Mouse (Mus musculus) kidney, postnatal 14 days (tissue): ENCODE measurements around the gene Skint9.
"Not testable (repeated sequence)": the region's sequence is repeated elsewhere in the genome, so short reads cannot be mapped to it uniquely, and the experiment has no call there.

Experiments
- DNase-seq: peaks from one replicate; pipeline ENCODE4 v3.0.0; 2022; ENCODE audit warnings: mixed read lengths

Skint9 gene

DNA sequence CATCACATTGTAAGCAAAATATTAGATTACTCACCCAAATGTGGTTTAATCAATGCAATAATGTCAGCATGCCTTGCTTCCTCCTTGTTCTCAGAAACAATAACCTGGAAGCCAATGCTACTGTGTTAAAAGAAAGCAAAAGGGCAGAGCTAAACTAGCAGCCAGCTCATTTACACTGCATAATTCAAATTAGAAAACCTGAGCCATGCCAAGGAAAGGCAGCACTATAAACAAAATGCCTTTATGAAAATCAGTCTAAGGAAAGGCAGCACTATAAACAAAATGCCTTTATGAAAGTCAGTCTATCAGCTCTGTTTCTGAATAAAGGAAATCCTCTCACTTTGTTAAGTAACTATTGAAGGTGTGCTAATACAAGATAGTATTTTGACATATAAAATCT is at the start of gene Skint9:
Gene Skint9 (minus strand): TSS at position 101 of the 400 bp plus-strand sequence.
- no peak for DNase-seq

DNA sequence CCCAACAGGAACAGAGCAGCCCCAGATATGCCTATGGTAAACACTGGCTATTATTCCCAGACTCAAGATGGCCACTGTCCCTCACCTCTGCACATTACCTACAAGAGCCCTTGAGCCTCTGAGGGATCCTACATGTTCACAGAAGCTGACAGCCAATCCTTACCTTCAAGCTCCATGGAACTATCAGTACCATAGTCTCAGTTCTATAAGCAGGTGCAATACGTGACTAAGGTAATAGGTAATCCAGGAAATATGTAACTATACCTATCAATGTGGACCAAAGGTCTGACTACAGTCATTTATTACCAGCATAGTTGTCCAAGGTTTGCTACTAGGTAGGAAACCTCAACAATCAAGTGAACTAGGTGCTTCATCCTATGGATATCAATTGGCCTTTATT is 1.1 kb downstream of the Skint9 start:
- no peak for DNase-seq

DNA sequence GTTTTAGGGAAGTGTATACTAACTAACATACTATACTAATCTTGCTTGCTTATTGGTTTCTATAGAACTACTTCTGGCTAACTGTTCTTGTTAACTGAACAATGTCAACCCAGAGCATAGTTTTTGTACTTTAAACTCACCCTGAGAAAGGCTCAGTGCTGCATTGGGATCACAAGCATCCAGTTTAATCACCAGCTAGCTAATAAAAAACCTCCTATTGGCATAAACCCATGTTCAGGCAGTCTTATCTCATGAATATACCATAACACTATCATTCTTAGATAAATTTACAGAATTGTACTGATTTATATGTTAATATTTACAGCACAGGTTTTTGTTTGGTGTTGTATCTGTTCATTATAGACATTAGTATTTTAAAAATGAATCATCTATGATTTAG is 1.6 kb downstream of the Skint9 start:
- DNase-seq = no peak

DNA sequence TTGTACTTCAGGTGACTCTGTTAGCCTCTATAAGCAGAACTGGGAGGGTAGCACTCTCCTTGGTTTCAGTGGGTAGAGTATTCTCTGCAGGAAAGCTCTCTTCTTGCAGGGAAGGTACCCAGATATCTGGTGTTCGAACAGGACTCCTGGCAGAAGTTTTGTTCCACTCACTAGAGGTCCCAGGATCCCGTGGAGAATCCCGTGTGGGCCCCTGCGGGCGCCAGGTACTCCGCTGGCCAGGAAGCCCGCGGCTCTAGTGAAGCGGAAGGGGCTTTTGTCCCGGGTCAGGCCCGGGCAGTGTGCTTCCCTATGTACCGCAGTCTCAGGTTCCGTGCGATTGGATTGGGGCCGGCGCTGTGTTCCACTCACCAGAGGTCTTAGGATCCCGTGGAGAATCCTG is 84.7 kb downstream of the Skint9 start:
- not testable (repeated sequence) for DNase-seq
